Mouse (Mus musculus) CH12.LX (cell line): ENCODE measurements around the gene Nol4l.

ENCODE experiments used
- CTCF ChIP-seq, 2 experiments: IDR thresholded peaks in 1 of 2; conservative IDR thresholded peaks in 1 of 2; 2 replicates each; pipeline ENCODE4 v1.5.1; 2011 to 2012; ENCODE audit warnings: low read depth in 2 of 2, low read length in 2 of 2, improper control_type of control experiment in 1 of 2, inconsistent platforms in 1 of 2, mild to moderate bottlenecking in 1 of 2, moderate library complexity in 1 of 2
- EP300 ChIP-seq: IDR thresholded peaks from 2 replicates; pipeline ENCODE4 v1.6.1; 2011; ENCODE audit warnings: low read length, improper control_type of control experiment
- NRF1 ChIP-seq: IDR thresholded peaks from 2 replicates; pipeline ENCODE4 v1.6.1; 2014; ENCODE audit warnings: low read depth, mild to moderate bottlenecking, inconsistent platforms, low read length, improper control_type of control experiment, moderate library complexity
- POLR2A ChIP-seq: IDR thresholded peaks from 2 replicates; pipeline ENCODE4 v1.6.1; 2011; ENCODE audit warnings: low read depth, mild to moderate bottlenecking, improper control_type of control experiment, low read length
- POLR2AphosphoS2 ChIP-seq: IDR thresholded peaks from 2 replicates; pipeline ENCODE4 v1.6.1; 2011; ENCODE audit warnings: low read depth, low read length, improper control_type of control experiment
- ZMIZ1 ChIP-seq: IDR thresholded peaks from 2 replicates; pipeline ENCODE4 v1.6.1; 2012; ENCODE audit warnings: low read depth, mild to moderate bottlenecking, inconsistent platforms, low read length, improper control_type of control experiment

GRCm38 (mm10) chr2:153375380-153375779, 154.4 kb downstream of the Nol4l start:
- TF ChIP-seq CTCF (conservative IDR thresholded peaks at IDR 0.05 in 1 of 2, IDR thresholded peaks at IDR 0.05 in 1 of 2; ENCODE audit: low read depth in 2 of 2, low read length in 2 of 2) = no peak
- no peak for TF ChIP-seq POLR2A
- no peak for TF ChIP-seq ZMIZ1
- no peak for TF ChIP-seq POLR2AphosphoS2
- TF ChIP-seq NRF1 = no peak
- TF ChIP-seq EP300 = no peak
